Mouse (Mus musculus) urinary bladder, postnatal 36 days (tissue): Measurements from ENCODE around the gene Tnrc6b.
A peak's percentile ranks its signal among the peaks of the same experiment; 100 is the strongest.
"Not testable (repeated sequence)": the region's sequence is repeated elsewhere in the genome, so short reads cannot be mapped to it uniquely, and the experiment has no call there.

Experiments
- DNase-seq, 2 experiments: peaks; one replicate each; pipeline ENCODE4 v3.0.0; 2022; ENCODE audit warnings: low spot score in 2 of 2, mixed read lengths in 1 of 2

Tnrc6b gene

DNA sequence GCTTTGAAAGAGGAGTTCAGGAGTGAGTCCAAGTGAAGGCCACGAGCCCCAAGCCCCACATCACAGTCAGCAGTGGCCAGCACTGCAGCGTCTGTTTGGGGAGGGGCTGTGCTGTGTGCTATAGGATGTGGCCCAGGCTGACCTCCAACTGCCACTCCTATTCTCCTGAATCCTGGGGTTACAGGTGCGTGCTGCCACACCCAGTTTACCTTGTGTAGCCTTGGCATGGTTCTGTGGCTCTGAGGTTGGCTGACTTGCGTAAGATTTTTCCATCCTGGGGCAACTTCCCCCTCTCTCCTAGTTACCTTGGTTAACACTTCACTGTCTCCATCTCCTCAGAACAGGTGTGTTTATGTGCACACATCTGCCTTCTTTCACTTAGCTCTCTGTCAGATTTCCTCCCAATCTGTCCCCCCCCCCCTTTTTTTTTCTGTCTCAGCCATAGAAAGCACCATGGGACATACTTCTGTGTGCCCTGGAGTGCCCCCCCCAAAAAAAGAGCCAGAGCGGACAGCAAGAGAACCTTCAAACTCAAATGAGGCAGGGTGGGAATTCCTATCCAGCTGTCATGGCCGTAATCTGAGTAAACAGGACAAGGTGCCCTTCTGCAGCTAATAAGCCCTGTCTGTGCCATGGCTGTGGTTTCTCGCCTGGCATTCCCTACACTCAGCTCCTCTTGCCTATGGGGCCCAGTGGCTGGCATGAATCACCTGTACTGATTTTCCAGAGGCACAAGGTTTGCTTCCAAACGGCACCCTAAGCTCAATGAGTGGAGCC is 9.4 kb upstream of the Tnrc6b start:
- DNase-seq, result no peak

GRCm38 (mm10) chr15:80702910-80703309 is 8.2 kb upstream of the Tnrc6b start:
- DNase-seq, result no peak

GRCm38 (mm10) chr15:80703495-80703894 is 7.6 kb upstream of the Tnrc6b start:
- no peak for DNase-seq

- DNase-seq, result peak; percentile 67 to 81
Observed at GRCm38 (mm10) chr15:80704267-80704666, 6.8 kb upstream of the Tnrc6b start.

- peak; percentile 72 to 79 for DNase-seq
Observed at GRCm38 (mm10) chr15:80705828-80706549, 5.1 kb upstream of the Tnrc6b start.

DNA sequence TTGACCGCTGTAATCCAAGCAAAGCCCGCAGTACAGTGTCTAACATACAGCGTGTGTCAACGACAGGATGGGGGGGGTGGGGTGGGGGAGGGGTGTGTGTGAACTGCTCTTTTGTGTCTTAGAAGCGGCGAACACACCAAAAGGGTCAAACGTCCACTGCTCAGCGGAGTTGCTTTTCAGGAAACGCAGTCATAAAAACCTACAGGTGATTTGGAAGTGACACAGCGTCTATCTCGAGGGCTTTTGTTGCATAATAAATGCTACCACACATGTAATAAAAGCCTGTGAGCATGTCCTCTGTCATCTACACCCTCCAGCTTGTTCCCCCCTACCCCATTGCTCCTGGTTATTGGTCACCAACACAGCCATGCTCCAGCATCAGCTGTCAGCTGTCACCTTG is 4.5 kb upstream of the Tnrc6b start:
- DNase-seq, result no peak

DNA sequence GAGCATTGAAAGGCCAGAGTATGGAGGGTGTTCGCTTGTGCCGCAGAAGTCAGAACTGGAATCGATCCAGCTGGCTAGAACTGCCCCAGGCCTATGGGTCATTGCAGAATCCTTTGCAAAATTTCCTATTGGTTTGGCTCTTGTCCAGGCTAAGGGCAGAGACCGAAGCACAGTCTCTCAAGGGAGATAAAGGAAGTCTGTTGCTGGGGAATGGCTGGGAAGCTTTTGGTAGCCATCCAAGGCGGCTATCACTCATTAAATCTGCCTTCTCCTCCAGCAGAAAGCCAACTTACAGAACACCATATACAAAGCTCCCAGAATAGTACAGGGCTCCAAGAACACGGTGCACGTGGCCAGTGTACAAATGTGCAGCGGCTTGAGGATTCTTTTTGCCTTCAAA is 4.0 kb upstream of the Tnrc6b start:
- peak in 1 of 2 experiments; percentile 66 for DNase-seq

DNA sequence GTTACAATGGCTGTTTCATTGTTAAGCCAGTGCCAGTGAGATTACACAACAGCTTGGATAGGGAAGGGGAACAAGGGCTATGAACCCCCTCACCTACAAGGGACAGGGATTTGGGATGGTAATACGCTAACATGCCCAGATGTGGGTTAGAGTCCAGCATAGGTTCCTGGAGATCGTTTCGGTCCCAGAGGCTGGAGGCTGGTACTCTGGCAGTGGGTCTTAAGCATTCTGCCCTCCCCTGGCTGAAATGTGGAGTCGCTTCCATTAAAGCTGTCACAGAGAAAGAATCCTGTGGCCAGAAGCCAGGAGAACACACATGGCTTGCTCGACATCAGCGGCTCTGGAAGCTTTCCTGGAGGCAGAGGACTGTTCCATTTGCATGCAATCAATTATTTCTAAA is 1.5 kb upstream of the Tnrc6b start:
- peak in 1 of 2 experiments; percentile 46 for DNase-seq

DNA sequence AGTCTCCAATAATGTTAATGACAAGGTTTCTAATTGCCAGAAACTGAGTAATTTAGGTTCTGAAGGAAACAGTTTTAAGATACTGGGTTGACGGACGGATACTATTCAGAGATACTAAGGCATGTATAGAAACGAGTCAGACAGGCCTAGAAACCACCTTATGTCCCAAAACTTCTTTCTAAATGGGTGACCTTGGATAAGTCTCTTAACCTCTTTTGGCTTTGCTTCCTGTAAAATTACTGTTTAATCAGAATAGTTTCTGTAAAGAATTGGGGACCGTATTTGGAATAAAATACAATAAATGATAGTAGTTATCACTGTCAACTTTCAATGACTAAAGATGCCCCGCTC is 881 bp upstream of the Tnrc6b start:
- no peak for DNase-seq

DNA sequence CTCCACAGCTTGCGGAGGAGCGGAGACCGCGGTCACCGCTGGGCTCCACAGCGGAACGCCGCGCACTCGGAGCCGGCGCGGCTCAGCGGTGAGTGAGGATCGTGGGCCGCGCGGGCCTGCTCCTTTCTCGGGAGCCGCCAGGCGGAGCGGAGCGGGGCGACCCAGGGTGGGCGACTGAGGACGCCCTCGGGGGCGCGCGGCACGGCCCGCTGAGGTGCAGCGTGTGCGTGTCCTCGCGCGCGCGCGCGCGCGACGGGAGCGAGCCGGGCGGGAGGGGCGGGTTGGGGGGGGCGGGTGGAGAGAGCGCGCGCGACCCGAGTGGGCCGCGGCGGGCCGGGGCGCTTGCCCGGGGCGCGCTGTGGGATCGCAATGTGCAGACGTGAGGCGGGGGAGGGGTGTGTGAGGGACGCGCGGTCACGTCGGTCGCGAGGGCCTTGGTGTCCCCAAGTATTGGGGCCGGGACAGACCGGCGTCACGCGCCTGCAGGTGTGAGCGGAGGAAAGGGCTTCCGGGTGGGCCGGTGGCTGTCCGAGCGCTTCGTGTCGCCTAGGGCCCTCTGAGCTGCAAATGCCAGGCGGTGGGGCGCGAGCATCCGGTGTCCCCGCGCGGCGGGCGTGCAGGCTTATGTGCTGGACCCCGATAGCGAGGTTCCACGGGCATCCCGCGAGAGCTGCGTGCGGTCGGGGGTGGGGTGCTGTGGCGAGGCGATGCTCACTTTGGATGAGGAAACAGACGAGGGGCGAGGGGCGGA is 463 bp downstream of the Tnrc6b start:
- DNase-seq, result peak in 1 of 2 experiments; percentile 36

- no peak for DNase-seq
Observed at GRCm38 (mm10) chr15:80714299-80714698, 3.2 kb downstream of the Tnrc6b start.

DNA sequence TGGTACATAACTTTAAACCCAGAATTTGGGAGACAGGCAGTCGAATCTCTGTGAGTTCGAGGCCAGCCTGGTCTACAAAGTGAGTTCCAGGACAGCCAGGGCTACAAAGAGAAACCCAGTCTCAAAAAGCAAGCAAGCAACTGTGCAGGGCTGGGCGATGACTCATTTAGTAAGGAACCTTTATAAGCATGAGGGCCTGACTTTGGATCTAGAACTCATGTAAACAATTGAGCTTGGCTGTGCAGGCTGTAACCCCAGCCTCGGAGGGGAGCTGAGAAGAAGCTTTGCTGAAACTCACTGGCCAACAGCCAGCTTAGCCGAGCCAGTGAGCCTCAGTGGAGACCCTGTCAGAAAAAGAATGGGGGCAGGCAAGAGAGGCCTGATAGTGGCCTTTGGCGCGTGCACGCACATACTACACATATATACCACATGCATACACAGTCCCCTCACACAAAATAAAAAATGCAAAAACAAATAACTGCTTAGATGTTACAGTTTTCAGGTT is 5.6 kb downstream of the Tnrc6b start:
- DNase-seq, result no peak

GRCm38 (mm10) chr15:80717431-80717830 is 6.3 kb downstream of the Tnrc6b start:
- DNase-seq, result peak in 1 of 2 experiments; percentile 36

DNA sequence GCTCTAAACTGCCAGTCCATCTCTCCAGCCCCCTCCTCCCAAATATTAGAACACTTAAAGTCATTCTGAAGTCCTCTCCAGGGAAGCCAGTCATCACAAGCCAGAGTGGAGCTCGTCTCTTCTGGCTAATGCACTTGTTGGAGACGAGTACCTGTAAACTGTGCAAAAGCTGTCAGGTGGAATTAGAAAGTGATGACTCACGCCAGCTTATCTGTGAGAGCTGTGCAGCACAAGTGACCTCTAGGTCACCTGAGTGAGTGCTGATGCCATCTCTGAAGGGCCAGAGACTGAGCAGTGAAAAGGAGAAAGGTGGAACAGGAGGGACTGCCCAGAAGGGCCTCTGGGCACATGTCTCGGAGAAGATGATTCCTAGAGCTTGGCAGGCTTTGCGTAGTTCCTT is 9.1 kb downstream of the Tnrc6b start:
- DNase-seq, result no peak

GRCm38 (mm10) chr15:80721861-80722260 is 10.7 kb downstream of the Tnrc6b start:
- no peak for DNase-seq

DNA sequence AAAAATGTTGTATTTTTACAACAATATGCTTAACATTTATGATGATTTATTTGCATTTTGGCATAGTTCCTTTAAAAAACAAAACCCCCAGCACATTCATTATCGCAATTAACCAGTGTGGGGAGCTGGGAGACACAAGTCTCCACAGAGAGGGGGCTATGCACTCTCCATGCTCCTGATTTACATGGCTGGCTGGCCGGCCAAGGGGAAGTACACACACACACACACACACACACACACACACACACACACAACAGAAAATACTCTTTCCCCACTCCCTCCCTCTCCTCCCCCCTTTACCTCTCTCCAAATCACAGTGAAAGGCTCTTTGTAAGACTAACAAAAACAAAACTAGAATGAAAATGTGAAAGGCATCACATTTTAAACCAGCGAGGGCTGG is 11.3 kb downstream of the Tnrc6b start:
- DNase-seq, result no peak

DNA sequence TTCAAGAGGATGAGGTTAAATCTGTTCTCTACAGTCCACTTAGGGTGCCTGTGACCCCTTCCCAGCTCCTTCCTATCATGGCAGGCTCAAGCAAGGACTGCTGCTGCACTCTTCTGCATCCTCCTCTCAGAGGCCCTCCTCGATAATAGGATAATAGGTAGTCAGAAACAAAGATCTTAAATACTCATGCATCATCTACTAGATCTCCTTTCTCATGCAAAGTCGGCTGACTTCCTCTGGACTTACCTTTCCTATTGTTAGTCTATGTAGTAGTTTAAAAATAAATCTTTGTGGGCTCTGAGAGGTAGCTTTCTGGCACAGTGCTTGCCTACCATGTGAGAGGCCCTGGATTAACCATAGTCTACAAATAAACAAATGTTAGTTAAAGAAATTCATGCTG is 18.4 kb downstream of the Tnrc6b start:
- no peak for DNase-seq

- no peak for DNase-seq
Observed at GRCm38 (mm10) chr15:80731043-80731442, 19.9 kb downstream of the Tnrc6b start.

DNA sequence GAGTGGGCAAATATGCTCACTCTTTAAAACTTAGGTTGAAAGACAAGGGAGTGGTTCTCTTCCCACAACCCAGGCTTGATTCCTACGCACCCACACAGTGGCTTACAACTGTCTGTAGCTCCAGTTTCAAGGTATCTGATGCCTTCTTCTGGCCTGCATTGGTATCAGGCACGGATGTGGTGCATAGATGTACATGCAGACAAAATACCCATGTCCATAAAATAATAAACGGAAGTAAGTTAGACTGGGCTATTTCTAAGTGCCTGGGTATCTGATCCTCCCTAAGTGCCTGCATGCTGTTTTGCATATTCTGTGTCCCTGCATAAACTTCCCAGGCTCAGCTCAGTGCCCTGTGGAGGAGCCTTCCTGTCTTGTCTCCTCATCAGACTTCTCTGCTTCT is 20.4 kb downstream of the Tnrc6b start:
- DNase-seq, result no peak

DNA sequence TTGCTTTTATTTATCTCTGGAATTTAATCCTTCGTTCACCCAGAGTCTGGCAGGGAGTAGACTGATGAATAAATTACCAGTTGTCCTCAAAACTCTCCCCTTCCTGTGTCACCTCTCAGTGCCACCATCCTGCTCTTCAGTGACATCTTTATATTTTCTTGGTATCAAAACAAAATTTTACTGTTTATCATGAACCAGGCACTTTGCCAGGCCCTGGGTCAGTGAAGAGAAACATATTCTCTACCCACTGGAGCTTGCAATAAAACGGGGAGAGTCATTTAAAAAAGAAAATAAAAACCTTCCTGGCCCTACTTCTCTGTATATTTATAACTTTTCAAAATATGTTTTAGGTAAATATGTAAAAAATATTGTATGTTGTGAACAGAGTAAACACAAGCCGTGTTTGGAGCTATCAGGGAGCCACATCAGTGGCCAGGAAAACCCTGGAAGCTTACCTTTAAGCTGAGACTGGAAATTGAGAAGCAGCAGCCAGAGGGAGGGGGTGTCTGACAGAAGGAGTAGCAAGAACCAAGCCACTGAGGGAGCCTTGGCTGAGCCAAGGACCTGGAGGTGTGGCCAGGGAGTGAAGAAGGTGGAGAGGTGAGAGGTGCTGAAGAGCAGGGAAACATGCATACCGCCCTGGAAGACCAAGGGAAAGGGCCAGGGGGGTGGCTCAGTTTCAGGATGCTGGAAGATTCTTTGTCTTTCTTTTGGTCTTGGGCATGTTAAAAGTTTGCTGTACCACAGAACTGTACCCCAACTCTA is 21.3 kb downstream of the Tnrc6b start:
- no peak for DNase-seq

GRCm38 (mm10) chr15:80735300-80735699 is 24.2 kb downstream of the Tnrc6b start:
- DNase-seq, result no peak

GRCm38 (mm10) chr15:80735708-80736107 is 24.6 kb downstream of the Tnrc6b start:
- DNase-seq, result not testable (repeated sequence)
